Mouse (Mus musculus): ENCODE measurements around the gene Hnrnpdl. TPM values are rescaled to one million over a fixed set of nuclear protein-coding genes. Genes with fewer than 3 reads are reported as not detected.

Hnrnpdl gene
- polyA plus RNA-seq, 2 experiments = 49.2 to 115 TPM

GRCm38 (mm10) chr5:100069526-100069925, 30.1 kb upstream of the Hnrnpdl start:
- no peak for ATAC-seq (ENCODE audit: insufficient read depth)
- 78% methylated on average over 2 of the region's 2 CpGs for WGBS (ENCODE audit: insufficient replicate concordance)
- no peak for TF ChIP-seq EP300 (IDR thresholded peaks at IDR 0.05; ENCODE audit: low read depth)
- H3K9ac ChIP-seq (replicated peaks) = no peak overlapping the region
- no peaks in the 10 kb centered on the region for H3K27me3 ChIP-seq (ENCODE audit: control insufficient read depth, insufficient read depth, low read length)
- H3K4me1 ChIP-seq (replicated peaks; ENCODE audit: control insufficient read depth in 2 of 2, insufficient read depth in 2 of 2, low read length in 1 of 2) = no peaks in the 10 kb centered on the region
- no peaks in the 10 kb centered on the region for H3K9me3 ChIP-seq (ENCODE audit: control insufficient read depth, low read length)
- H3K4me3 ChIP-seq (ENCODE audit: insufficient read depth in 1 of 2, low read depth in 2 of 2, low read length in 2 of 2) = no peak overlapping the region
- no peak for DNase-seq (ENCODE audit: low read depth in 3 of 3, low spot score in 3 of 3)
- H3K4me2 ChIP-seq (ENCODE audit: low read depth) = no peak overlapping the region
- no peaks in the 10 kb centered on the region; the same call in 1 of the 2 replicates for H3K36me3 ChIP-seq (replicated peaks; ENCODE audit: control insufficient read depth, insufficient read depth, low read depth)
- H3K27ac ChIP-seq = no peak overlapping the region

GRCm38 (mm10) chr5:100067579-100067978, 28.1 kb upstream of the Hnrnpdl start:
- Histone ChIP-seq H3K27ac (no peak overlapping the region), H3K4me1 (replicated peaks; ENCODE audit: control insufficient read depth in 2 of 2, insufficient read depth in 2 of 2, low read length in 1 of 2) (no peaks in the 10 kb centered on the region), H3K36me3 (replicated peaks; ENCODE audit: control insufficient read depth, insufficient read depth, low read depth) (no peaks in the 10 kb centered on the region; the same call in none of the 2 replicates), H3K4me2 (ENCODE audit: low read depth) (no peak overlapping the region), H3K4me3 (ENCODE audit: insufficient read depth in 1 of 2, low read depth in 2 of 2, low read length in 2 of 2) (no peak overlapping the region), H3K9ac (replicated peaks) (no peak overlapping the region), H3K27me3 (ENCODE audit: control insufficient read depth, insufficient read depth, low read length) (no peaks in the 10 kb centered on the region), H3K9me3 (ENCODE audit: control insufficient read depth, low read length) (no peaks in the 10 kb centered on the region)
- TF ChIP-seq CTCF (IDR thresholded peaks at IDR 0.05; ENCODE audit: low read depth) = no peak
- TF ChIP-seq EP300 (IDR thresholded peaks at IDR 0.05; ENCODE audit: low read depth) = no peak
- DNase-seq (ENCODE audit: low read depth in 3 of 3, low spot score in 3 of 3) (no peak), ATAC-seq (ENCODE audit: insufficient read depth) (no peak)
- 84% methylated on average over 16 of the region's 16 CpGs for WGBS (ENCODE audit: insufficient replicate concordance)

GRCm38 (mm10) chr5:100060876-100061275, 21.4 kb upstream of the Hnrnpdl start:
- peaks cover under 1% of the 10 kb centered on the region in 2 experiments; a peak in 3 of 4 replicates for H3K4me1 ChIP-seq (replicated peaks; ENCODE audit: control insufficient read depth in 2 of 2, insufficient read depth in 2 of 2, low read length in 1 of 2)
- H3K36me3 ChIP-seq (replicated peaks; ENCODE audit: control insufficient read depth, insufficient read depth, low read depth) = peaks cover 9% of the 10 kb centered on the region
- no peaks in the 10 kb centered on the region for H3K27me3 ChIP-seq (ENCODE audit: control insufficient read depth, insufficient read depth, low read length)
- no peaks in the 10 kb centered on the region for H3K9me3 ChIP-seq (ENCODE audit: control insufficient read depth, low read length)
- 83% methylated on average over 14 of the region's 14 CpGs for WGBS (ENCODE audit: insufficient replicate concordance)
- H3K4me2 ChIP-seq (ENCODE audit: low read depth) = no peak overlapping the region
- H3K27ac ChIP-seq = no peak overlapping the region
- no peak overlapping the region for H3K4me3 ChIP-seq (ENCODE audit: insufficient read depth in 1 of 2, low read depth in 2 of 2, low read length in 2 of 2)
- ATAC-seq (ENCODE audit: insufficient read depth) = no peak
- H3K9ac ChIP-seq (replicated peaks) = no peak overlapping the region
- TF ChIP-seq EP300 (IDR thresholded peaks at IDR 0.05; ENCODE audit: low read depth) (no peak), CTCF (IDR thresholded peaks at IDR 0.05; ENCODE audit: low read depth) (no peak)
- no peak for DNase-seq (ENCODE audit: low read depth in 3 of 3, low spot score in 3 of 3)

GRCm38 (mm10) chr5:100059326-100059725, 19.9 kb upstream of the Hnrnpdl start:
- Histone ChIP-seq H3K4me1 (replicated peaks; ENCODE audit: control insufficient read depth in 2 of 2, insufficient read depth in 2 of 2, low read length in 1 of 2) (peaks cover 11 to 15% of the 10 kb centered on the region in 2 experiments), H3K36me3 (replicated peaks; ENCODE audit: control insufficient read depth, insufficient read depth, low read depth) (peaks cover 9% of the 10 kb centered on the region), H3K9me3 (ENCODE audit: control insufficient read depth, low read length) (no peaks in the 10 kb centered on the region), H3K9ac (replicated peaks) (no peak overlapping the region), H3K4me3 (ENCODE audit: insufficient read depth in 1 of 2, low read depth in 2 of 2, low read length in 2 of 2) (no peak overlapping the region), H3K27ac (no peak overlapping the region), H3K4me2 (ENCODE audit: low read depth) (no peak overlapping the region), H3K27me3 (ENCODE audit: control insufficient read depth, insufficient read depth, low read length) (no peaks in the 10 kb centered on the region)
- DNase-seq (ENCODE audit: low read depth in 3 of 3, low spot score in 3 of 3) = no peak
- WGBS (ENCODE audit: insufficient replicate concordance) = 73% methylated on average over 6 of the region's 6 CpGs
- TF ChIP-seq CTCF (IDR thresholded peaks at IDR 0.05; ENCODE audit: low read depth) (no peak), EP300 (IDR thresholded peaks at IDR 0.05; ENCODE audit: low read depth) (no peak)
- no peak for ATAC-seq (ENCODE audit: insufficient read depth)

GRCm38 (mm10) chr5:100058729-100059128, 19.3 kb upstream of the Hnrnpdl start:
- Histone ChIP-seq H3K4me3 (ENCODE audit: insufficient read depth in 1 of 2, low read depth in 2 of 2, low read length in 2 of 2) (no peak overlapping the region), H3K36me3 (replicated peaks; ENCODE audit: control insufficient read depth, insufficient read depth, low read depth) (peaks cover 9% of the 10 kb centered on the region), H3K9me3 (ENCODE audit: control insufficient read depth, low read length) (no peaks in the 10 kb centered on the region), H3K4me1 (replicated peaks; ENCODE audit: control insufficient read depth in 2 of 2, insufficient read depth in 2 of 2, low read length in 1 of 2) (peaks cover 11 to 16% of the 10 kb centered on the region in 2 experiments), H3K9ac (replicated peaks) (no peak overlapping the region), H3K27ac (no peak overlapping the region), H3K4me2 (ENCODE audit: low read depth) (no peak overlapping the region), H3K27me3 (ENCODE audit: control insufficient read depth, insufficient read depth, low read length) (no peaks in the 10 kb centered on the region)
- ATAC-seq (ENCODE audit: insufficient read depth) (no peak), DNase-seq (ENCODE audit: low read depth in 3 of 3, low spot score in 3 of 3) (no peak)
- TF ChIP-seq CTCF (IDR thresholded peaks at IDR 0.05; ENCODE audit: low read depth) (no peak), EP300 (IDR thresholded peaks at IDR 0.05; ENCODE audit: low read depth) (no peak)
- 78% methylated on average over 6 of the region's 6 CpGs for WGBS (ENCODE audit: insufficient replicate concordance)

Data from liver, embryonic 14.5 days (tissue).